Mouse (Mus musculus): ENCODE results near the gene Aldh3b3. TPM values are rescaled to one million over a fixed set of nuclear protein-coding genes. Genes with fewer than 3 reads are reported as not detected.

Gene Aldh3b3
- polyA plus RNA-seq, 1 experiment, result 0.97 TPM

- H3K27me3 ChIP-seq (ENCODE audit: control insufficient read depth, insufficient read depth, low read length), result no peaks in the 10 kb centered on the region
Observed at GRCm38 (mm10) chr19:3991562-3991961, 33.1 kb downstream of the Aldh3b3 start.

GRCm38 (mm10) chr19:3991966-3992365 is 33.5 kb downstream of the Aldh3b3 start:
- Histone ChIP-seq H3K27me3 (ENCODE audit: control insufficient read depth, insufficient read depth, low read length) (no peaks in the 10 kb centered on the region), H3K4me3 (ENCODE audit: control insufficient read depth, insufficient read depth, low read length) (no peak overlapping the region), H3K36me3 (ENCODE audit: control insufficient read depth, insufficient read depth, low read length) (no peaks in the 10 kb centered on the region), H3K27ac (ENCODE audit: control insufficient read depth, insufficient read depth, low read length) (no peak overlapping the region), H3K4me1 (replicated peaks; ENCODE audit: control insufficient read depth, insufficient read depth, low read length) (no peaks in the 10 kb centered on the region)
- WGBS, result 93% methylated on average over 3 of the region's 3 CpGs
- TF ChIP-seq CTCF (IDR thresholded peaks at IDR 0.05; ENCODE audit: borderline replicate concordance, control insufficient read depth, extremely low read depth, insufficient read depth, low read length, poor library complexity) (no peak), POLR2A (IDR thresholded peaks at IDR 0.05; ENCODE audit: control insufficient read depth, extremely low read depth, insufficient read depth, low read length, poor library complexity) (no peak)
- no peak for DNase-seq

More at GRCm38 (mm10) chr19:3991562-3991961, 33.1 kb downstream of the Aldh3b3 start:
- TF ChIP-seq POLR2A (IDR thresholded peaks at IDR 0.05; ENCODE audit: control insufficient read depth, extremely low read depth, insufficient read depth, low read length, poor library complexity) (no peak), CTCF (IDR thresholded peaks at IDR 0.05; ENCODE audit: borderline replicate concordance, control insufficient read depth, extremely low read depth, insufficient read depth, low read length, poor library complexity) (no peak)
- Histone ChIP-seq H3K27ac (ENCODE audit: control insufficient read depth, insufficient read depth, low read length) (no peak overlapping the region), H3K4me1 (replicated peaks; ENCODE audit: control insufficient read depth, insufficient read depth, low read length) (no peaks in the 10 kb centered on the region), H3K36me3 (ENCODE audit: control insufficient read depth, insufficient read depth, low read length) (no peaks in the 10 kb centered on the region), H3K4me3 (ENCODE audit: control insufficient read depth, insufficient read depth, low read length) (no peak overlapping the region)
- 95% methylated on average over 3 of the region's 3 CpGs for WGBS
- no peak for DNase-seq

GRCm38 (mm10) chr19:3992416-3992815 is 34.0 kb downstream of the Aldh3b3 start, which contains the start of gene Tbx10:
Gene Tbx10, plus strand, starts transcription at chr19:3992752.
- TF ChIP-seq CTCF (IDR thresholded peaks at IDR 0.05; ENCODE audit: borderline replicate concordance, control insufficient read depth, extremely low read depth, insufficient read depth, low read length, poor library complexity) (no peak), POLR2A (IDR thresholded peaks at IDR 0.05; ENCODE audit: control insufficient read depth, extremely low read depth, insufficient read depth, low read length, poor library complexity) (no peak)
- H3K27me3 ChIP-seq (ENCODE audit: control insufficient read depth, insufficient read depth, low read length), result no peaks in the 10 kb centered on the region
- H3K27ac ChIP-seq (ENCODE audit: control insufficient read depth, insufficient read depth, low read length), result no peak within 1 kb of the TSS
- no peak within 1 kb of the TSS for H3K4me3 ChIP-seq (ENCODE audit: control insufficient read depth, insufficient read depth, low read length)
- WGBS, result 86% methylated on average over 5 of the region's 5 CpGs
- H3K36me3 ChIP-seq (ENCODE audit: control insufficient read depth, insufficient read depth, low read length), result no peaks in the 10 kb centered on the region
- DNase-seq, result no peak
- no peaks in the 10 kb centered on the region for H3K4me1 ChIP-seq (replicated peaks; ENCODE audit: control insufficient read depth, insufficient read depth, low read length)

GRCm38 (mm10) chr19:3994932-3995331 is 36.5 kb downstream of the Aldh3b3 start:
- H3K36me3 ChIP-seq (ENCODE audit: control insufficient read depth, insufficient read depth, low read length), result no peaks in the 10 kb centered on the region
- no peak for DNase-seq
- TF ChIP-seq POLR2A (IDR thresholded peaks at IDR 0.05; ENCODE audit: control insufficient read depth, extremely low read depth, insufficient read depth, low read length, poor library complexity) (no peak), CTCF (IDR thresholded peaks at IDR 0.05; ENCODE audit: borderline replicate concordance, control insufficient read depth, extremely low read depth, insufficient read depth, low read length, poor library complexity) (no peak)
- peaks cover 10% of the 10 kb centered on the region for H3K4me1 ChIP-seq (replicated peaks; ENCODE audit: control insufficient read depth, insufficient read depth, low read length)
- no peak overlapping the region for H3K27ac ChIP-seq (ENCODE audit: control insufficient read depth, insufficient read depth, low read length)
- H3K4me3 ChIP-seq (ENCODE audit: control insufficient read depth, insufficient read depth, low read length), result no peak overlapping the region
- H3K27me3 ChIP-seq (ENCODE audit: control insufficient read depth, insufficient read depth, low read length), result no peaks in the 10 kb centered on the region
- WGBS, result 93% methylated on average over 6 of the region's 6 CpGs

GRCm38 (mm10) chr19:3995505-3995904 is 37.1 kb downstream of the Aldh3b3 start:
- peaks cover 10% of the 10 kb centered on the region for H3K4me1 ChIP-seq (replicated peaks; ENCODE audit: control insufficient read depth, insufficient read depth, low read length)
- H3K27me3 ChIP-seq (ENCODE audit: control insufficient read depth, insufficient read depth, low read length), result no peaks in the 10 kb centered on the region
- DNase-seq, result no peak
- no peak for TF ChIP-seq CTCF (IDR thresholded peaks at IDR 0.05; ENCODE audit: borderline replicate concordance, control insufficient read depth, extremely low read depth, insufficient read depth, low read length, poor library complexity)
- no peak for TF ChIP-seq POLR2A (IDR thresholded peaks at IDR 0.05; ENCODE audit: control insufficient read depth, extremely low read depth, insufficient read depth, low read length, poor library complexity)
- WGBS, result 95% methylated on average over 3 of the region's 3 CpGs
- no peak overlapping the region for H3K4me3 ChIP-seq (ENCODE audit: control insufficient read depth, insufficient read depth, low read length)
- no peak overlapping the region for H3K27ac ChIP-seq (ENCODE audit: control insufficient read depth, insufficient read depth, low read length)
- H3K36me3 ChIP-seq (ENCODE audit: control insufficient read depth, insufficient read depth, low read length), result no peaks in the 10 kb centered on the region

GRCm38 (mm10) chr19:3996106-3996505 is 37.7 kb downstream of the Aldh3b3 start:
- Histone ChIP-seq H3K27me3 (ENCODE audit: control insufficient read depth, insufficient read depth, low read length) (no peaks in the 10 kb centered on the region), H3K27ac (ENCODE audit: control insufficient read depth, insufficient read depth, low read length) (no peak overlapping the region), H3K4me3 (ENCODE audit: control insufficient read depth, insufficient read depth, low read length) (no peak overlapping the region), H3K36me3 (ENCODE audit: control insufficient read depth, insufficient read depth, low read length) (no peaks in the 10 kb centered on the region), H3K4me1 (replicated peaks; ENCODE audit: control insufficient read depth, insufficient read depth, low read length) (peaks cover 15% of the 10 kb centered on the region)
- no peak for DNase-seq
- TF ChIP-seq POLR2A (IDR thresholded peaks at IDR 0.05; ENCODE audit: control insufficient read depth, extremely low read depth, insufficient read depth, low read length, poor library complexity) (no peak), CTCF (IDR thresholded peaks at IDR 0.05; ENCODE audit: borderline replicate concordance, control insufficient read depth, extremely low read depth, insufficient read depth, low read length, poor library complexity) (no peak)
- WGBS, result 73% methylated on average over 7 of the region's 7 CpGs

GRCm38 (mm10) chr19:3996747-3997146 is 38.3 kb downstream of the Aldh3b3 start:
- no peak overlapping the region for H3K4me3 ChIP-seq (ENCODE audit: control insufficient read depth, insufficient read depth, low read length)
- H3K27me3 ChIP-seq (ENCODE audit: control insufficient read depth, insufficient read depth, low read length), result no peaks in the 10 kb centered on the region
- TF ChIP-seq POLR2A (IDR thresholded peaks at IDR 0.05; ENCODE audit: control insufficient read depth, extremely low read depth, insufficient read depth, low read length, poor library complexity), result no peak
- no peak for TF ChIP-seq CTCF (IDR thresholded peaks at IDR 0.05; ENCODE audit: borderline replicate concordance, control insufficient read depth, extremely low read depth, insufficient read depth, low read length, poor library complexity)
- no peak for DNase-seq
- H3K4me1 ChIP-seq (replicated peaks; ENCODE audit: control insufficient read depth, insufficient read depth, low read length), result peaks cover 18% of the 10 kb centered on the region
- 82% methylated on average over 8 of the region's 8 CpGs for WGBS
- H3K27ac ChIP-seq (ENCODE audit: control insufficient read depth, insufficient read depth, low read length), result no peak overlapping the region
- H3K36me3 ChIP-seq (ENCODE audit: control insufficient read depth, insufficient read depth, low read length), result no peaks in the 10 kb centered on the region
